Mouse (Mus musculus) hindbrain, embryonic 12.5 days (tissue): Measurements from ENCODE around the gene 1700022I11Rik. TPM values are rescaled to one million over a fixed set of nuclear protein-coding genes. Genes with fewer than 3 reads are reported as not detected.
"Not testable (repeated sequence)": the region's sequence is repeated elsewhere in the genome, so short reads cannot be mapped to it uniquely, and the experiment has no call there.

Experiments
- ATAC-seq: fragments of 200-750 bp; cut with Nextera tagmentation; 2 replicates; pipeline ENCODE4 v1.8.0; 2017; ENCODE audit warnings: moderate TSS enrichment; ENCODE audit not compliant: low FRiP score
- H3K27ac ChIP-seq: fragments of 300-500 bp; sonication (generic); 2 replicates; pipeline ENCODE4 v1.5.1; 2016; ENCODE audit warnings: mild to moderate bottlenecking
- H3K27me3 ChIP-seq: fragments of 300-500 bp; sonication (generic); 2 replicates; pipeline ENCODE4 v1.6.1; 2016; ENCODE audit warnings: mild to moderate bottlenecking
- H3K36me3 ChIP-seq: fragments of 300-500 bp; sonication (generic); 2 replicates; pipeline ENCODE4 v1.6.1; 2016; ENCODE audit warnings: mild to moderate bottlenecking
- H3K4me1 ChIP-seq: fragments of 300-500 bp; sonication (generic); 2 replicates; pipeline ENCODE4 v1.6.1; 2016
- H3K4me2 ChIP-seq: fragments of 300-500 bp; sonication (generic); replicated peaks from 2 replicates; pipeline ENCODE4 v1.6.1; 2016; ENCODE audit warnings: mild to moderate bottlenecking
- H3K4me3 ChIP-seq: fragments of 300-500 bp; sonication (generic); 2 replicates; pipeline ENCODE4 v1.5.1; 2016; ENCODE audit warnings: mild to moderate bottlenecking
- H3K9ac ChIP-seq: fragments of 300-500 bp; sonication (generic); 2 replicates; pipeline ENCODE4 v1.6.1; 2016; ENCODE audit warnings: mild to moderate bottlenecking, moderate library complexity
- H3K9me3 ChIP-seq: fragments of 300-500 bp; sonication (generic); replicated peaks from 2 replicates; pipeline ENCODE4 v1.6.1; 2016; ENCODE audit warnings: mild to moderate bottlenecking
- WGBS: fragments of 180-500 bp; shearing (Covaris S2); methylation state at CpG from one replicate; pipeline ENCODE4 v1.1.7; 2016; 5-methylcytosine and 5-hydroxymethylcytosine counted together
- polyA plus RNA-seq: library from polyadenylated mRNA; unstranded; fragments of >200 nt; fragmentation: Nextera tagmentation; extraction: Ambion mirVana; gene quantifications from 2 replicates; pipeline ENCODE4 v1.2.1, GENCODE M21; 2016

1700022I11Rik gene
- polyA plus RNA-seq, 1 experiment from 2014 or later = 1.2 TPM

DNA sequence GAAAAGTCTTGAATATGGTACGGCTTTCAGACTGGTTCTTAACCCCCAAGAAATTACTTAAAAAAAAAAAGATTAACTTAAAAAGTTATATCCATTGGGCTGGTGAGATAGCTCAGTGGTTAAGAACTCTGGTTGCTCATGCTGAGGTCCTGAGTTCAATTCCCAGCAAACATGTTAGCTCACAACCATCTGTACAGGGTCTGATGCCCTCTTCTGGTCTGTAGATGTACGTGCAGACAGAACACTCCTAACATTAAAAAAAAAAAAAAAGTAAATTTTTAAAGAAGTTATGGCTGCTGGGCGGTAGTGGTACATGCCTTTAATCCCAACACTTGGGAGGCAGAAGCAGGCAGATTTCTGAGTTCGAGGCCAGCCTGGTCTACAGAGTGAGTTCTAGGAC lies 8.7 kb downstream of the 1700022I11Rik start:
- H3K36me3 ChIP-seq = peaks cover 49% of the 10 kb centered on the region
- 92% methylated on average over 4 of the region's 4 CpGs for WGBS

GRCm38 (mm10) chr4:42980467-42980866 lies 11.1 kb downstream of the 1700022I11Rik start:
- H3K36me3 ChIP-seq = peaks cover 71% of the 10 kb centered on the region
- not testable (repeated sequence) for H3K9ac ChIP-seq, ATAC-seq, H3K4me3 ChIP-seq, H3K27ac ChIP-seq, H3K9me3 ChIP-seq, H3K4me1 ChIP-seq, H3K4me2 ChIP-seq, H3K27me3 ChIP-seq
- 94% methylated on average over 8 of the region's 8 CpGs for WGBS

More for the DNA sequence above, 8.7 kb downstream of the 1700022I11Rik start:
- Histone ChIP-seq H3K27ac (no peak overlapping the region), H3K27me3 (no peaks in the 10 kb centered on the region), H3K4me2 (no peak overlapping the region), H3K9ac (no peak overlapping the region), H3K4me3 (no peak overlapping the region), H3K9me3 (no peaks in the 10 kb centered on the region), H3K4me1 (no peaks in the 10 kb centered on the region)
- no peak for ATAC-seq

DNA sequence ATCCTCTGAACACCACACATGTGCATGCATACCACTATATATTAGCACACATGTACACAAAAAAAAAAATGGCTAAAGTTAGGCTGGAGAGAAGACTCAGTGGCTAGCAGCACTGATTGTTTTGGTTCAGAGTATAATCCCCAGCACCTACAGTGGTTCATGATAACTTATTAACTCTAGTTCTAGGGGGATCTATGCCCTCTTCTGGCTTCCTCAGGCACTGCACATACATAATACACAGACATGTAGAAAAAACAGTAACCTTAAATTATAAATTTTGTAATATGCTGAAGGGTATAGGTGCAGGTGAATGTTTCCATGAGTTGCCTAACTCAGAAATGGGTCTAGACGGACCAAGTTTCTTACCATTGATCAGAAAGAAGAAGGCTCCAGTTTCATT lies 18.9 kb downstream of the 1700022I11Rik start:
- Histone ChIP-seq H3K4me2 (no peak overlapping the region), H3K36me3 (peaks cover 97% of the 10 kb centered on the region), H3K27ac (no peak overlapping the region), H3K9ac (no peak overlapping the region), H3K27me3 (no peaks in the 10 kb centered on the region), H3K4me3 (no peak overlapping the region), H3K4me1 (no peaks in the 10 kb centered on the region), H3K9me3 (no peaks in the 10 kb centered on the region)
- ATAC-seq = no peak
- WGBS = 79% methylated on average over 1 of the region's 1 CpGs

DNA sequence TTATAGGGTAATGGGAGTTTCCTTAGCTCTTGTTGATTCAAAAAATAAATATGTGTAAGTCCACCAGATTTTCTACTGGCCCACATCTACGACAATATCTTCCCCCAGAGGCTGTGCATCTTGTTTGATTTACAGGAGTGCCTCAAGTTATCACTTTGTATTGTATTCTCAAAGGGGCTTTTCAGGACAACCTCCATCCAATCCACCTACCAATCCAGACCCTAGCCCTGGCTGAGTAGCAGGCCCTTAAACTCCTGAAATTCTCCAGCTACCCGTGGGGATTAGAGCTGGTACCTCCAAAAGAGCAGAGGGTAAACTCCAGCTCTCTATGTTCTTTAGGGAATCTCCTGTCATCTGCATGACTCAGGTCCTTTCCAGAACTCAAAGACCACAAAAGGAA lies 28.6 kb downstream of the 1700022I11Rik start:
- no peak overlapping the region for H3K27ac ChIP-seq
- no peak for ATAC-seq
- no peaks in the 10 kb centered on the region for H3K9me3 ChIP-seq
- H3K4me1 ChIP-seq = peaks cover 17% of the 10 kb centered on the region
- WGBS = 76% methylated on average over 2 of the region's 2 CpGs
- H3K36me3 ChIP-seq = peaks cover 31% of the 10 kb centered on the region
- peak overlapping the region; percentile 83 for H3K4me2 ChIP-seq
- peak overlapping the region; percentile 80 for H3K4me3 ChIP-seq
- no peaks in the 10 kb centered on the region for H3K27me3 ChIP-seq
- H3K9ac ChIP-seq = peak overlapping the region; percentile 29; the same call in 1 of the 2 replicates

- H3K9ac ChIP-seq = peak overlapping the region; percentile 90
- peak; percentile 89 for ATAC-seq
- H3K27me3 ChIP-seq = no peaks in the 10 kb centered on the region
- WGBS = under 1% methylated on average over 51 of the region's 51 CpGs
- peaks cover 17% of the 10 kb centered on the region for H3K4me1 ChIP-seq
- H3K4me2 ChIP-seq = peak overlapping the region; percentile 83
- peak overlapping the region; percentile 80 for H3K4me3 ChIP-seq
- peak overlapping the region; percentile 98 for H3K27ac ChIP-seq
- H3K9me3 ChIP-seq = no peaks in the 10 kb centered on the region
- H3K36me3 ChIP-seq = peaks cover 15% of the 10 kb centered on the region
Measured at GRCm38 (mm10) chr4:42999451-43000140, 30.2 kb downstream of the 1700022I11Rik start.

- not testable (repeated sequence) for H3K9me3 ChIP-seq, H3K27me3 ChIP-seq
- Histone ChIP-seq H3K4me3 (peak within 1 kb of the TSS; percentile 80), H3K36me3 (peaks cover 11% of the 10 kb centered on the region), H3K27ac (peak within 1 kb of the TSS; percentile 98), H3K4me2 (peak within 1 kb of the TSS; percentile 83), H3K9ac (peak within 1 kb of the TSS; percentile 90), H3K4me1 (peaks cover 17% of the 10 kb centered on the region)
- peak; percentile 99 for ATAC-seq
- 1% methylated on average over 54 of the region's 56 CpGs for WGBS
Measured at GRCm38 (mm10) chr4:43000141-43000986, 31.0 kb downstream of the 1700022I11Rik start, which contains the start of gene Vcp. Gene Vcp, minus strand, starts transcription at chr4:43000507.

DNA sequence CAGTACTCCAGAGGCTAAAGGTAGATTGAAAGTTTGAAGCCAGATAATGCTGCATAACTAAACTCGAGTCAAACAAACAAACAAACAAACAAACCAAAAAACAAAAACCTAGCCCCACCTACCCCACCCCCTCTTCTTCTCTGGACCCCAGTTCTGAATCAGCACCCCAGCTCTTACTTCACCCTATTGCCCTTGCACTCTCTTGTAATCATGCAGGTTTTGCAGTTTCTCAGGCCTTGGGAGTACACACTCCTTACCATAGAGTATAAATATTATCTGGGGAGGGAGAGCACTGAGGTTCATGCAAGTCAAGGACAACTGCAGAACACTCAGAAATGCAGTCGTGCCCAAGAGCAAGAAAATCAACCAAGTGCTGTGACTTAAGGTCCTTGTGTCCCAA lies 31.9 kb downstream of the 1700022I11Rik start:
- Histone ChIP-seq H3K9me3 (no peaks in the 10 kb centered on the region), H3K27ac (0 out of 2 replicates have a peak overlapping the region, but pooled peaks have one; percentile 30), H3K4me2 (no peak overlapping the region), H3K36me3 (0 out of 2 replicates have a peak, but pooled peaks cover 4% of the 10 kb centered on the region), H3K27me3 (no peaks in the 10 kb centered on the region), H3K9ac (no peak overlapping the region), H3K4me1 (peaks cover 17% of the 10 kb centered on the region), H3K4me3 (no peak overlapping the region)
- no peak for ATAC-seq
- 96% methylated on average over 2 of the region's 2 CpGs for WGBS

GRCm38 (mm10) chr4:43002756-43003439 lies 33.5 kb downstream of the 1700022I11Rik start:
- Histone ChIP-seq H3K9me3 (no peaks in the 10 kb centered on the region), H3K4me2 (no peak overlapping the region), H3K36me3 (0 out of 2 replicates have a peak, but pooled peaks cover 4% of the 10 kb centered on the region), H3K4me3 (no peak overlapping the region), H3K27ac (no peak overlapping the region), H3K27me3 (no peaks in the 10 kb centered on the region), H3K9ac (no peak overlapping the region), H3K4me1 (peaks cover 12% of the 10 kb centered on the region)
- WGBS = 79% methylated on average over 12 of the region's 12 CpGs
- ATAC-seq = no peak

DNA sequence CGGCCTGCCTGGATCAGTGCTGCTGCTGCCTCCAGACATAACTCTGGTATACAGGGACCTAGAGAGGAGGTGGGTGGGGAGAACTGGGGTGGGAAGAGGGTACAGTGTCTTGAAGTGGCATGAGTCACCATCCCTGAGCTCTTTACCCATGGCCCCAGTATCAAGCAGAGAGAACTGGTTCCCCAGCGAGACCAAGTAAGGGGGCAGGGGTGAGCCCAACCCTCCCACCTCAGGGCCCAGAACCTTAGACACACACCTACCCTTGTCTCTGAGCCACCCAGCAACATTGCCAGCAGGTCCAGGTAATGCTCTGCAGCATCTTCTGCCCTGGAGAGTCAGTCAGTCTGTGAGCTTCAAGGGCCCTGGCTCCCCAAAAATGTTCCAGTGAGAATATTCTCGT lies 35.5 kb downstream of the 1700022I11Rik start:
- no peaks in the 10 kb centered on the region for H3K27me3 ChIP-seq
- no peak for ATAC-seq
- 0 out of 2 replicates have a peak, but pooled peaks cover 4% of the 10 kb centered on the region for H3K36me3 ChIP-seq
- WGBS = 97% methylated on average over 3 of the region's 3 CpGs
- no peak overlapping the region for H3K9ac ChIP-seq
- no peak overlapping the region for H3K4me3 ChIP-seq
- no peak overlapping the region for H3K27ac ChIP-seq
- no peaks in the 10 kb centered on the region for H3K9me3 ChIP-seq
- peaks cover 11% of the 10 kb centered on the region for H3K4me1 ChIP-seq
- no peak overlapping the region for H3K4me2 ChIP-seq

GRCm38 (mm10) chr4:43005765-43006164 lies 36.4 kb downstream of the 1700022I11Rik start:
- 57% methylated on average over 2 of the region's 2 CpGs for WGBS
- Histone ChIP-seq H3K27ac (no peak overlapping the region), H3K27me3 (no peaks in the 10 kb centered on the region), H3K9ac (no peak overlapping the region), H3K9me3 (no peaks in the 10 kb centered on the region), H3K4me1 (peaks cover 13% of the 10 kb centered on the region), H3K4me2 (no peak overlapping the region), H3K4me3 (no peak overlapping the region), H3K36me3 (0 out of 2 replicates have a peak, but pooled peaks cover 4% of the 10 kb centered on the region)
- ATAC-seq = no peak

DNA sequence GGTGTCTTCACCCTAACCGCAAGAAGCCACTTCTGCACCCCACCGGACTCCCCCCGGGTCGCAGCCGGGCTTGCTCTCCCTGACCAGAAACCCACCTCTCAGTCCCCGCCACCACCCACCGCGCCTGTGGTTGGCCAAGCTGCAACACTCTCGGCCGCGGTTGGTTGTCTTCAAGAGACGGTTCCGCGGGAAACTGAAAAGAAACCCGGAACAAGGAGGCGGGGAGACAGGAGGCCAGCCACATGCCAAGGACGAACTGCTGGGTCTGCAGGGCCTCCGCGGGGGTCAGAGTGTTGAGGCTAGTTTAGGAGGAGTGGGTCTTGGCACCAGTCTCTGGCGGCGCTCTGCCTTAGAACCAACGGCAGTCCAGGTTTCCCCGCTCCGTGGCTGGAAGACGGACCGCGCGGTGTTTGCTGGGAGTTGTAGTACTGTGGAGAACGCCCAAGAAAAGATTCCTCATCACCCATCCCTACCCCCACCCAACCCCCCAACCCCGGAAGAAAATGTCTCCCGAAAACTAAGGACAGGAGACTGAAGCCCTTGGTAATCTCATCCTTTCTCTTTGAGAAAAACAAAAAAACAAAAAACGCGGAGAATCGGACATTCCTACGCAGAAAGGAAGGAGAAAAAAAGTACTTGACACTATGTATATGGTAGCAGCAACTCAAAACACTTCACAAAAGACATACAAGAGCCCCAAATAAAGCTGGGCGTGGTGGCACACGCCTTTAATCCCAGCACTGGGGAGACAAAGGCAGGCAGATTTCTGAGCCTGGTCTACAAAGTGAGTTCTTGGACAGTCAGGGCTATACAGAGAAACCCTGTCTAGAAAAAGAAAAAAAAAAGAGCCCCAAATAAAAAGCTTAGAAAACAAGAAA lies 41.0 kb downstream of the 1700022I11Rik start, which contains the start of gene Fancg:
TSS of gene Fancg (minus strand) at position 346 of the 878 bp plus-strand sequence.
- H3K4me1 ChIP-seq = peaks cover 13% of the 10 kb centered on the region
- no peaks in the 10 kb centered on the region for H3K36me3 ChIP-seq
- no peaks in the 10 kb centered on the region for H3K9me3 ChIP-seq
- H3K4me3 ChIP-seq = peak within 1 kb of the TSS; percentile 75
- ATAC-seq = peak; percentile 92
- peak within 1 kb of the TSS; percentile 70 for H3K9ac ChIP-seq
- no peaks in the 10 kb centered on the region for H3K27me3 ChIP-seq
- H3K27ac ChIP-seq = no peak within 1 kb of the TSS
- peak within 1 kb of the TSS; percentile 80 for H3K4me2 ChIP-seq
- under 1% methylated on average over 37 of the region's 37 CpGs for WGBS
